Mouse (Mus musculus): ENCODE results near the gene Ptpn14. TPM values are rescaled to one million over a fixed set of nuclear protein-coding genes. Genes with fewer than 3 reads are reported as not detected.
A peak's percentile ranks its signal among the peaks of the same experiment; 100 is the strongest.

The Ptpn14 gene
- polyA plus RNA-seq, 1 experiment, result 13.6 TPM

GRCm38 (mm10) chr1:189873591-189873990 lies 145.5 kb downstream of the Ptpn14 start:
- Histone ChIP-seq H3K4me2 (ENCODE audit: low read depth) (no peak overlapping the region), H3ac (ENCODE audit: control insufficient read depth, insufficient read length) (no peak overlapping the region), H3K79me2 (ENCODE audit: control insufficient read depth, insufficient read depth) (no peaks in the 10 kb centered on the region), H3K4me3 (no peak overlapping the region), H3K36me3 (ENCODE audit: control insufficient read depth, insufficient read depth) (peaks cover 5% of the 10 kb centered on the region), H3K27me3 (ENCODE audit: control insufficient read depth, insufficient read depth, insufficient read length) (no peaks in the 10 kb centered on the region)
- TF ChIP-seq TCF12 (IDR thresholded peaks at IDR 0.05; ENCODE audit: insufficient read depth, poor library complexity, severe bottlenecking) (no peak), MAX (IDR thresholded peaks at IDR 0.05; ENCODE audit: low read depth) (no peak), POLR2AphosphoS2 (IDR thresholded peaks at IDR 0.05; ENCODE audit: insufficient read length, low read depth) (no peak), POLR2A (IDR thresholded peaks at IDR 0.05; ENCODE audit: insufficient read length, low read depth) (no peak), REST (IDR thresholded peaks at IDR 0.05; ENCODE audit: insufficient read depth, insufficient read length) (no peak), USF1 (IDR thresholded peaks at IDR 0.05; ENCODE audit: low read depth) (no peak), E2F4 (IDR thresholded peaks at IDR 0.05; ENCODE audit: insufficient read depth) (no peak), CEBPB (IDR thresholded peaks at IDR 0.05; ENCODE audit: insufficient read depth, poor library complexity, severe bottlenecking) (no peak), MYOG (IDR thresholded peaks at IDR 0.05; ENCODE audit: control insufficient read depth in 1 of 3, insufficient read depth in 1 of 3, insufficient read length in 2 of 3, low read depth in 2 of 3) (no peak), TCF3 (IDR thresholded peaks at IDR 0.05; ENCODE audit: insufficient read length, low read depth) (no peak), MYOD1 (IDR thresholded peaks at IDR 0.05; ENCODE audit: control insufficient read depth in 1 of 3, insufficient read length in 2 of 3, low read depth in 2 of 3) (no peak)

- peak overlapping the region; percentile 32 for H3K4me2 ChIP-seq (ENCODE audit: low read depth)
- no peak overlapping the region for H3K4me3 ChIP-seq
- TF ChIP-seq REST (IDR thresholded peaks at IDR 0.05; ENCODE audit: insufficient read depth, insufficient read length) (no peak), E2F4 (IDR thresholded peaks at IDR 0.05; ENCODE audit: insufficient read depth) (no peak), USF1 (IDR thresholded peaks at IDR 0.05; ENCODE audit: low read depth) (peak; percentile 56), MYOG (IDR thresholded peaks at IDR 0.05; ENCODE audit: control insufficient read depth in 1 of 3, insufficient read depth in 1 of 3, insufficient read length in 2 of 3, low read depth in 2 of 3) (peak in 1 of 3 experiments; percentile 53), MYOD1 (IDR thresholded peaks at IDR 0.05; ENCODE audit: control insufficient read depth in 1 of 3, insufficient read length in 2 of 3, low read depth in 2 of 3) (peak in 1 of 3 experiments; percentile 36)
- no peaks in the 10 kb centered on the region for H3K79me2 ChIP-seq (ENCODE audit: control insufficient read depth, insufficient read depth)
- H3ac ChIP-seq (ENCODE audit: control insufficient read depth, insufficient read length), result no peak overlapping the region
- peaks cover 5% of the 10 kb centered on the region for H3K36me3 ChIP-seq (ENCODE audit: control insufficient read depth, insufficient read depth)
- H3K27me3 ChIP-seq (ENCODE audit: control insufficient read depth, insufficient read depth, insufficient read length), result no peaks in the 10 kb centered on the region
Measured at GRCm38 (mm10) chr1:189875439-189875861, 147.4 kb downstream of the Ptpn14 start.

- no peak for TF ChIP-seq TCF12 (IDR thresholded peaks at IDR 0.05; ENCODE audit: insufficient read depth, poor library complexity, severe bottlenecking)
- TF ChIP-seq MYOD1 (IDR thresholded peaks at IDR 0.05; ENCODE audit: control insufficient read depth in 1 of 3, insufficient read length in 2 of 3, low read depth in 2 of 3), result peak in 1 of 3 experiments; percentile 7
- Histone ChIP-seq H3K79me2 (ENCODE audit: control insufficient read depth, insufficient read depth) (no peaks in the 10 kb centered on the region), H3K27me3 (ENCODE audit: control insufficient read depth, insufficient read depth, insufficient read length) (no peaks in the 10 kb centered on the region), H3K4me2 (ENCODE audit: low read depth) (no peak overlapping the region), H3K36me3 (ENCODE audit: control insufficient read depth, insufficient read depth) (peaks cover 5% of the 10 kb centered on the region), H3ac (ENCODE audit: control insufficient read depth, insufficient read length) (no peak overlapping the region), H3K4me3 (no peak overlapping the region)
Measured at GRCm38 (mm10) chr1:189876162-189876561, 148.1 kb downstream of the Ptpn14 start.

DNA sequence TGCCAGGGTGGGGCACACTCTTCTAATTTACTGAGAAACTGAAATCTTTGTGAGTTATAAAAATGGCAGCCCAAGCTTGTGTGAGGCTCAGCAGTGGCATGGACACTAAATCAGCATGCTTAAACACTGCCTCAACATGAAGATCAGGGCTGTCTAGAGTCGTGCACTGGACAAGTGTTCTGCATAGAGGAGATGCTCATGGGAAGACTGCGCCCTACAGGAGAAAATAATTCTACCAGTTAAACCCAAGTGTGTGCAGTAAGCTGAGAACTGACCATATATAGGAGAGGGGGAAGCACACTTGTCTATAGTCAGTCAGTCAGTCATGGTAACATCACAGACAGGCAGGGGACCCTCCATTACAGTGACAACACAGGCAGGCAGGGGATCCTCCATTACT lies 151.1 kb downstream of the Ptpn14 start:
- Histone ChIP-seq H3K4me2 (ENCODE audit: low read depth) (no peak overlapping the region), H3ac (ENCODE audit: control insufficient read depth, insufficient read length) (no peak overlapping the region), H3K36me3 (ENCODE audit: control insufficient read depth, insufficient read depth) (no peaks in the 10 kb centered on the region), H3K79me2 (ENCODE audit: control insufficient read depth, insufficient read depth) (no peaks in the 10 kb centered on the region), H3K27me3 (ENCODE audit: control insufficient read depth, insufficient read depth, insufficient read length) (no peaks in the 10 kb centered on the region), H3K4me3 (no peak overlapping the region)
- TF ChIP-seq TCF12 (IDR thresholded peaks at IDR 0.05; ENCODE audit: insufficient read depth, poor library complexity, severe bottlenecking) (no peak), USF1 (IDR thresholded peaks at IDR 0.05; ENCODE audit: low read depth) (no peak), MYOD1 (IDR thresholded peaks at IDR 0.05; ENCODE audit: control insufficient read depth in 1 of 3, insufficient read length in 2 of 3, low read depth in 2 of 3) (no peak), TCF3 (IDR thresholded peaks at IDR 0.05; ENCODE audit: insufficient read length, low read depth) (no peak), SRF (IDR thresholded peaks at IDR 0.05; ENCODE audit: control insufficient read depth, insufficient read length, low read depth) (no peak), POLR2AphosphoS2 (IDR thresholded peaks at IDR 0.05; ENCODE audit: insufficient read length, low read depth) (peak; percentile 40), REST (IDR thresholded peaks at IDR 0.05; ENCODE audit: insufficient read depth, insufficient read length) (no peak)

DNA sequence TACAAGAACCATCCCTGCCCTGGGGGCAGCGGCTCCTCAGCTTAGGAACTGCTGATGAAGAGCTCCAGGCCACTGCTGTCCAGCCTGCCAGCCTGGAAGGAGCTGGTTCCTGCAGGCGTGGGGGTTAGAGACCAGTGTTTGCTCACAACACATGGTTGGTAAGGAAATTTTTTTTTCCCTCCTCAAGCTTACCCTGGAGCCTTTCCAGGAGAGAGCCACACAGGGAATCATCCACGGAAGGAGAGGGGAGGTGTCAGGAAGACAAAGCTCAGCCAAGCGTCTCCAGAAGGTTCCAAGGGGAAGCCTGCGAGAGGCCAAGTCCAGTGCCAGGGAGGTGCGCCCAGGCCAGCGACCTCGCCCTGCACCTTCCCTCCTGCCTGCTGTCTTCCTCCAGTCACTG lies 151.9 kb downstream of the Ptpn14 start:
- no peak overlapping the region for H3K4me2 ChIP-seq (ENCODE audit: low read depth)
- TF ChIP-seq TCF12 (IDR thresholded peaks at IDR 0.05; ENCODE audit: insufficient read depth, poor library complexity, severe bottlenecking) (no peak), POLR2AphosphoS2 (IDR thresholded peaks at IDR 0.05; ENCODE audit: insufficient read length, low read depth) (peak; percentile 29)
- H3K4me3 ChIP-seq, result no peak overlapping the region

DNA sequence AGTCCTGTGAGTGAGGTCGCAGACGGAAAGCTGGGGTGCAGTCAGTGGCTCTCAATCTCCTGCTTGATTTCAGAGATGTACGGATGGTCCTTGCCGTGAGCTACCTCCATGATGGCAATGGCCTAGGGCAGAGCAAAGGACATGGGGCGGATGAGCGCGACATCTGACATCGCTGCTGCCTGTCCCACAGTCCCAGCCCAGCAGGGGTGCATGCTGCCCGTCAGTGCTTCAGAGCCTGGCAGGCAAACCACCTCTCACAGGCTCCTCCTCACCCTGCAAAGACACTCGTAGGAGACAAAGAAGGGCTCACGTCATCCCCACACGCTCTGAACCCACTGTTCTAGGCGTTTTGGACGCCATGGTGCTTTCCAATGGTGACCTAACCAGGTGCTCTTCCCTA lies 152.7 kb downstream of the Ptpn14 start:
- TF ChIP-seq E2F4 (IDR thresholded peaks at IDR 0.05; ENCODE audit: insufficient read depth) (no peak), POLR2A (IDR thresholded peaks at IDR 0.05; ENCODE audit: insufficient read length, low read depth) (no peak), TCF3 (IDR thresholded peaks at IDR 0.05; ENCODE audit: insufficient read length, low read depth) (no peak), POLR2AphosphoS2 (IDR thresholded peaks at IDR 0.05; ENCODE audit: insufficient read length, low read depth) (peak; percentile 71)
- H3K4me2 ChIP-seq (ENCODE audit: low read depth), result no peak overlapping the region
- no peaks in the 10 kb centered on the region for H3K79me2 ChIP-seq (ENCODE audit: control insufficient read depth, insufficient read depth)
- H3ac ChIP-seq (ENCODE audit: control insufficient read depth, insufficient read length), result no peak overlapping the region
- no peak overlapping the region for H3K4me3 ChIP-seq
- H3K27me3 ChIP-seq (ENCODE audit: control insufficient read depth, insufficient read depth, insufficient read length), result no peaks in the 10 kb centered on the region
- H3K36me3 ChIP-seq (ENCODE audit: control insufficient read depth, insufficient read depth), result no peaks in the 10 kb centered on the region

More for the DNA sequence above, 151.9 kb downstream of the Ptpn14 start:
- Histone ChIP-seq H3K27me3 (ENCODE audit: control insufficient read depth, insufficient read depth, insufficient read length) (no peaks in the 10 kb centered on the region), H3ac (ENCODE audit: control insufficient read depth, insufficient read length) (no peak overlapping the region), H3K36me3 (ENCODE audit: control insufficient read depth, insufficient read depth) (no peaks in the 10 kb centered on the region), H3K79me2 (ENCODE audit: control insufficient read depth, insufficient read depth) (no peaks in the 10 kb centered on the region)

Measured in myocyte (in vitro differentiated cells).